Mouse (Mus musculus) heart, postnatal 0 days (tissue): ENCODE data around the gene Gpha2. TPM values are rescaled to one million over a fixed set of nuclear protein-coding genes. Genes with fewer than 3 reads are reported as not detected.

Experiments
- ATAC-seq: fragments of 200-750 bp; cut with Nextera tagmentation; 2 replicates; pipeline ENCODE4 v1.8.0; 2017; ENCODE audit warnings: low read depth, moderate number of reproducible peaks, moderate library complexity; ENCODE audit not compliant: insufficient read depth
- DNase-seq: peaks from one replicate; pipeline ENCODE4 v3.0.0-alpha.2; 2016; ENCODE audit warnings: low spot score
- H3K27ac ChIP-seq: fragments of 300-500 bp; sonication (generic); 2 replicates; pipeline ENCODE4 v1.5.1; 2014; ENCODE audit warnings: low read depth, mild to moderate bottlenecking
- H3K27me3 ChIP-seq: fragments of 300-500 bp; sonication (generic); 2 replicates; pipeline ENCODE4 v1.6.1; 2014; ENCODE audit warnings: low read length, mixed read lengths; ENCODE audit not compliant: control insufficient read depth, insufficient read depth
- H3K36me3 ChIP-seq: fragments of 300-500 bp; sonication (generic); replicated peaks from 2 replicates; pipeline ENCODE4 v1.6.1; 2014; ENCODE audit warnings: low read length, mixed read lengths; ENCODE audit not compliant: control insufficient read depth, insufficient read depth
- H3K4me1 ChIP-seq: fragments of 300-500 bp; sonication (generic); 2 replicates; pipeline ENCODE4 v1.6.1; 2014; ENCODE audit warnings: antibody characterized with exemption; ENCODE audit not compliant: control insufficient read depth, insufficient read depth
- H3K4me2 ChIP-seq: fragments of 300-500 bp; sonication (generic); 2 replicates; pipeline ENCODE4 v1.6.1; 2014; ENCODE audit warnings: low read depth, mild to moderate bottlenecking, low read length, moderate library complexity
- H3K4me3 ChIP-seq: fragments of 300-500 bp; sonication (generic); 2 replicates; pipeline ENCODE4 v1.5.1; 2014; ENCODE audit warnings: low read depth, low read length
- H3K9ac ChIP-seq: fragments of 300-500 bp; sonication (generic); replicated peaks from 2 replicates; pipeline ENCODE4 v1.6.1; 2014; ENCODE audit warnings: low read depth, low read length, mixed read lengths
- H3K9me3 ChIP-seq: fragments of 300-500 bp; sonication (generic); replicated peaks from 2 replicates; pipeline ENCODE4 v1.6.1; 2016; ENCODE audit warnings: low read length; ENCODE audit not compliant: control insufficient read depth
- CTCF ChIP-seq: IDR thresholded peaks from 2 replicates; pipeline ENCODE4 v1.5.1; 2016; ENCODE audit warnings: antibody characterized with exemption, control low read depth, low read depth
- EP300 ChIP-seq: IDR thresholded peaks from 2 replicates; pipeline ENCODE4 v1.6.1; 2016; ENCODE audit warnings: antibody characterized with exemption, low read depth
- WGBS: fragments of 180-500 bp; shearing (Covaris S2); extraction: QIAGEN DNeasy Blood & Tissue Kit; methylation state at CpG from one replicate; pipeline ENCODE4 v1.1.7; 2014; 5-methylcytosine and 5-hydroxymethylcytosine counted together
- polyA plus RNA-seq: library from polyadenylated mRNA; unstranded; fragments of >200 nt; fragmentation: Nextera tagmentation; extraction: Ambion mirVana; gene quantifications from 2 replicates; pipeline ENCODE4 v1.2.1, GENCODE M21; 2015
- total RNA-seq: library from RNA; depleted of rRNA; stranded (reverse); fragments of >200 nt; gene quantifications from 2 replicates; pipeline ENCODE4 v1.2.3, GENCODE M21; 2014; ENCODE audit warnings: low replicate concordance

Gene Gpha2
- total and polyA plus RNA-seq, 2 experiments from 2014 or later = not detected

GRCm38 (mm10) chr19:6231036-6231435, 4.9 kb downstream of the Gpha2 start:
- TF ChIP-seq CTCF = no peak
- no peak for TF ChIP-seq EP300
- Histone ChIP-seq H3K36me3 (peaks cover 62% of the 10 kb centered on the region), H3K27ac (no peak overlapping the region), H3K4me2 (no peak overlapping the region), H3K4me3 (no peak overlapping the region), H3K27me3 (no peaks in the 10 kb centered on the region), H3K4me1 (peaks cover 11% of the 10 kb centered on the region), H3K9me3 (no peaks in the 10 kb centered on the region), H3K9ac (no peak overlapping the region)
- 92% methylated on average over 2 of the region's 2 CpGs for WGBS
- ATAC-seq = no peak
- DNase-seq = no peak

DNA sequence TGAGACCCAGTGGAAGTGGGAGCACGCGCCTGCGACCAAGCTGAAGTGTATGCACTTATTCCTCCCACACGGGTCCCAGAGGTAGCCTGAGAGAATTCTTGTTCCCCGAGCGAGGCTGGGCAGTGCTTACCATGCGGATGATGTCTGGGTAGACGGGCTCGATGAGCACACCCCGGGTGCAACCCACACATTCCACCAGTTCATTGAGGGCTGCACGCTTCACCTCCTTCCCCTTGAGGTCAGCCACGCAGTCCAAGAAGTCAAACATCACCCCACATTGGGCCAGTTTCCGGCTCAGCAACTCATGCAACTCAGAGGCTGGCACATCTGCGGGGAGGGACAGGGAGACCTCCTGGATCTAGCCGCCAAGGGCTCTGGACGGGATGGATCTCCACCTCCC, 7.5 kb downstream of the Gpha2 start:
- Histone ChIP-seq H3K4me2 (no peak overlapping the region), H3K9ac (no peak overlapping the region), H3K27ac (no peak overlapping the region), H3K4me3 (no peak overlapping the region), H3K4me1 (peaks cover 11% of the 10 kb centered on the region), H3K36me3 (peaks cover 45% of the 10 kb centered on the region), H3K9me3 (no peaks in the 10 kb centered on the region), H3K27me3 (no peaks in the 10 kb centered on the region)
- 82% methylated on average over 16 of the region's 16 CpGs for WGBS
- no peak for TF ChIP-seq EP300
- no peak for TF ChIP-seq CTCF
- DNase-seq (no peak), ATAC-seq (no peak)

DNA sequence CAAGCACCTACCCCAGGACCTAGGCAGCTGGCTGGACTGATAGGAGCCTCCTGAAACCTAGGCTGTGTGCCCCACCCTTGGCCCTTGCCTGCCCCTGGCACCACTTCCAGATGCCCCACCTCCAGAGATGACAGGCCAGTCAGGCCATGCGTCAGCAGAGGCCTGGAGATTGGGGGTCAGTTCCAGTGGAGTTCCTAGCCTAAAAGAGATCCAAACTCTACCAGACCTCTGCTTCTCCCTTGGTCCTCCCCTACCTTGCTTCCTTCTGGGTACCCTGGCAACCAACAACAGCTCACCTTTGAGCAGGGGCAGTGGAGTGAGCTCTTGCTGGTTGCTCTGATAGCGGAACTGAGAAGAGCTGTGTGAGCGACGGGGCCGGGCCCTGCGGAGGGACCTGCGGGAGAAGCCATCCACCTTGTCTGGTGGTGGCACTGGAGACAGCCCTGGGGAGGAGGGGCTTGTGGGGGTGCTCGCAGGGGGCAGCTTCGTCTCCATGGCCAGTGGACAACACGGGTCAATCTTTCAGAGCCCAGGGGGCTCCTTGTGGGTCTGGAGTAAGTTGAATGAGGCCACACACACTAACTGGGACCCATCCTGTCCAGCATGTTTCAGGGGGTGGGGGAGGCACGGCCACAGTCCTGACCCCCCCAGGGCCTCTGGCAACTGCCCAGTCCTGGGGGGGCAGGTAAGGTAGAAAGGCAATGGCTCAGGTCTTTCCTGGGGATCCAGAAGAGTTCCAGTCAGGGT, 8.3 kb downstream of the Gpha2 start:
- no peak for DNase-seq
- Histone ChIP-seq H3K4me2 (peak overlapping the region; percentile 88), H3K4me1 (peaks cover 11% of the 10 kb centered on the region), H3K36me3 (peaks cover 39% of the 10 kb centered on the region), H3K27ac (no peak overlapping the region), H3K9ac (peak overlapping the region; percentile 75), H3K4me3 (peak overlapping the region; percentile 72), H3K9me3 (no peaks in the 10 kb centered on the region), H3K27me3 (no peaks in the 10 kb centered on the region)
- no peak for TF ChIP-seq EP300
- TF ChIP-seq CTCF = no peak
- no peak for ATAC-seq
- WGBS = 55% methylated on average over 11 of the region's 11 CpGs

GRCm38 (mm10) chr19:6235084-6236052, 9.2 kb downstream of the Gpha2 start, which contains the start of gene Ppp2r5b:
Gene Ppp2r5b (minus strand): TSS chr19:6235872.
- ATAC-seq (peak; percentile 94), DNase-seq (peak; percentile 90)
- Histone ChIP-seq H3K36me3 (peaks cover 34% of the 10 kb centered on the region), H3K4me1 (peaks cover 11% of the 10 kb centered on the region), H3K4me2 (peak within 1 kb of the TSS; percentile 88), H3K9me3 (no peaks in the 10 kb centered on the region), H3K4me3 (peak within 1 kb of the TSS; percentile 72), H3K27ac (peak within 1 kb of the TSS; percentile 98), H3K27me3 (no peaks in the 10 kb centered on the region), H3K9ac (peak within 1 kb of the TSS; percentile 75)
- peak; percentile 53 for TF ChIP-seq CTCF
- TF ChIP-seq EP300 = no peak; the same call in 1 of the 2 replicates
- 3% methylated on average over 48 of the region's 48 CpGs for WGBS

GRCm38 (mm10) chr19:6236053-6236441, 9.9 kb downstream of the Gpha2 start:
- peak; percentile 97 for DNase-seq
- Histone ChIP-seq H3K27me3 (no peaks in the 10 kb centered on the region), H3K4me1 (peaks cover 11% of the 10 kb centered on the region), H3K4me2 (peak overlapping the region; percentile 88), H3K36me3 (peaks cover 27% of the 10 kb centered on the region), H3K9me3 (no peaks in the 10 kb centered on the region), H3K4me3 (peak overlapping the region; percentile 72), H3K27ac (peak overlapping the region; percentile 98), H3K9ac (peak overlapping the region; percentile 75)
- peak; percentile 91 for TF ChIP-seq EP300
- TF ChIP-seq CTCF = no peak
- under 1% methylated on average over 9 of the region's 9 CpGs for WGBS
- peak; percentile 95 for ATAC-seq
